Mouse (Mus musculus): ENCODE data around the gene Scn8a.

The Scn8a gene

DNA sequence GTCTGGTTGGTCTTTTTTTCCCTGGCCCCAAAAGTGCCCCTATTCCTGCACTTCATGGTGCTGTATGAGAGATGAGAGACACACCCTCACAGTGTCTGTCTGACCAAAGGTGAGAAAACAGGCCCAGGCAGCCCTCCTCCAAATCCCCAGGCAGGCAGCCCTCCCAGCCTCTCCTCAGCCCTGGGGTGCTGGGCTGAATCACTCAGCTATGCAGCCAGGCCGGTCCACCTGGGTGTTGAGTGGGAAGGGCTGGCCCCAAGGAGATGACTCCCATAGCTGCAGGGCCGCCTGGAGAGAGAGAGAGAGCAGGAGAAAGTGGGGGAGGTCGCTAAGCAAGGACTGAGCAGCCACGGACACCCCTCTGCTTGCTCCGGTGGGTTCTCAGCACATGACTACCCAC, 201.1 kb downstream of the Scn8a start:
- no peak for DNase-seq (ENCODE audit: low spot score)

DNA sequence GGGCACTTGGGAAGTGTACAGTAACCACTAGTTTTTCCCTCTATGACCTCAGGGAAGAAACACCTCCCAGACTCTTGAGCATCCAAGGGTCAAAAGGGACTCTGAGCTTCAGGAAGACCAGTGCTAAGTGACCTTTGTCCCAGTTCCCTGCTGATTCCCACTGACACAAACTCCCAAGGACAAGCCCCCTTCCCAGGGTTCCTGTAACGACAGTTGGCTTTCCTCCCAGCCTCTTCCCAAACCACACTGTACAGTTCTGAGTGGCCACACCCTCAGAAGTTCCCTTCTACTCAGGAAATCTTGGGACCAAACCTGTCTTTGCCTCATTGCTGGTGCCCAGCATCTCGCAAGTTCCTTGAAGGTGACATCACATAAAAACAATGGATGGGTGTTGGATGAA, 203.1 kb downstream of the Scn8a start:
- no peak for DNase-seq (ENCODE audit: low spot score)

DNA sequence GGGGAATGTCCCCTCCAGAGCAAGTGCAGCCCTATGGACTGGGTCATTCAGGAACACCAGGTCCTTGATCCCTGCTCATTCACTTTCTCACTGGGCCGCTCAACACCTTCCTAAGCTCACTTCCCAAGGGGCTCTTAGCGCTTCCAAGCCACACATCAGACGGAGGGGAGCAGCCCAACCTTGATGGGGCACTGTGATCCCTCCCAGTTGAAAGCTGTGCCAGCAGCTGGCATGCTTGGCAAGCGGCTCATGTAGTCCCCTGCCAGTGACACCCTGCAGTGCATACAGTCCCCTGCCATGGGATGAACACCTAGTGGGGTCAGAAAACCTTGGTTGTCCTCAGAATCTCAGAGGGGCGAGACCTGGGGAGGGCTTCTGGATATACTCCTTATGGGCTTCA, 204.4 kb downstream of the Scn8a start:
- no peak for DNase-seq (ENCODE audit: low spot score)

- no peak for DNase-seq (ENCODE audit: low spot score)
Observed at GRCm38 (mm10) chr15:101075150-101075549, 205.5 kb downstream of the Scn8a start.

DNA sequence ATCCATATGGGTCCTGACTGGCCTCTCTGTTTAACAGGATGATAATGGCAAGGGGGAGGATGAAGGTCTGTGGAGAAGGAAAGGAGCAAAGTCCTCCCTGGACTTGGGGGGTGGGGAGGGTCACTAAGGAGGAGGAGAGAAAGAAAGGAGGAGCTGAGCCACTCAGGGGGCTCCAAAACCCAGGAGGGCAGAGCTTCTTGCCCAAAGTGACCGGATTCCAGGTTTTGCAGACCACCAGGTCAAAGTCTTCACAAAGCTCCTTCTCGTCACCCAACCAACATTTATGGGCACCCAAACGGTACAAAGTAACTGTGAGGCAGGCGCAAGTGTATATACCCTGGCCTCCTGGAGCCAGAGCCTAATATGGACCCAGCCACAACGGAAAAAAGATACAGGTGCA, 206.0 kb downstream of the Scn8a start:
- DNase-seq (ENCODE audit: low spot score), result no peak

GRCm38 (mm10) chr15:101076071-101077000, 206.7 kb downstream of the Scn8a start:
- no peak for DNase-seq (ENCODE audit: low spot score)

DNA sequence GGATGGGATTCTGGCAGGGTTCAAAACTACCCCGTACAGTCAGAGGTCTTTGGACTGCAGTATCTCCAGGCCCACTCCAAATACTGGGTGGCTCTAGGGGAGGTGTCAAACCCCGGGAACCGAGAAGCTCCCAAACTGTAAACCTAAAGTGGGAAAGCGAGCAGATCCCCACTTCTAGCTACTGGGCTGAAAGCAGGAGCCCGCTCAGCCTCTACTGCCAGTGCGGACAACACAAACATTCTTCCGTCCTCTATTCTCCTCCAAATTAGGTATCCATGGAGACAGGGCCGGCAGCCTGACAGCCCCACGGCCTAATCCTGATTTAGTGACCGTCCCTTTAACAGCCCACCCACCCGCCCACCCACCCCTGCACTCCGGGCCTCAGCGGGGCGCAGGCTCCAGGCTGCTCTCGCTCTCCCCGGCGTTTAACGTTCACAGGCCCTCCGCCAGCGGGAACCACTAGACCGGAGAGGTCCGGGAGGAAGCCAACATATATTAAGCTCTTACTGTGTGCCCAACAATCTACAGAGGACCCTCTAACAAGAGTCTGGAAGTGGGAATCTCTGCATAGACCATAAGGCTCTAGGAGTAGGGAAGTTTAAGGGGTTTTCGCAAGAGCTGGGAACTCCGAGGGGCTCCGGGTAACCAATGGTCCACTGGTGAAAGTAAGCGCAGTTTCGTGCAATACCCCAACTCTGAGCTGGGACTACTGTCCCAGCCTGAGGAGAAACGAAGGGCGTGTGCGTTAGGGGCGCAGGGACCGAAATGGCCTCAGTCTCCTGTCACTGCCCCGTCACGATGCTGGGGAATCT, 207.5 kb downstream of the Scn8a start:
- no peak for DNase-seq (ENCODE audit: low spot score)

- peak; percentile 54 for DNase-seq (ENCODE audit: low spot score)
Observed at GRCm38 (mm10) chr15:101077813-101078730, 208.4 kb downstream of the Scn8a start, which contains the start of gene Fignl2. Fignl2 (minus strand) TSS chr15:101078567.

DNA sequence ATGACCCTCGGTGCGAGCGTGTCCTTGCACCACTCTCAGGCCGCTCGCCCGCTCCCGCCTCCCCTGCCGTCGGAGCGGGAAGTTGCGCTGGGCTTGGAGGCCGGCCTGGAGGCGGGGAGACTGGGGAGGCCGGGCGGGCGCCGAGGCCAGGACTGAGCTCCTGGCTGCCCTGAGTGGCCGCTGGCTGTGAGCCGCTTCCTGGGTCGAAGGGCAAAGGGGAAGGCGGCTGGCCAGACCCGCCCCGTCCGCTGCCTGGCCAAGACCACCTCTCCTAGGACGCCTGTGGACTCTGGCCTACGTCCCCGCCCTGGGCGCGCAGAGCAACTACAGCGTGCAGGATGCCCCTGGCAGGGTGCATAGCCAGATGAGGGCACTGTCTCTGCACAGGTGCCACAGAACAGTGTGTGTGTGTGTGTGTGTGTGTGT, 209.1 kb downstream of the Scn8a start:
- DNase-seq (ENCODE audit: low spot score), result peak; percentile 92

DNA sequence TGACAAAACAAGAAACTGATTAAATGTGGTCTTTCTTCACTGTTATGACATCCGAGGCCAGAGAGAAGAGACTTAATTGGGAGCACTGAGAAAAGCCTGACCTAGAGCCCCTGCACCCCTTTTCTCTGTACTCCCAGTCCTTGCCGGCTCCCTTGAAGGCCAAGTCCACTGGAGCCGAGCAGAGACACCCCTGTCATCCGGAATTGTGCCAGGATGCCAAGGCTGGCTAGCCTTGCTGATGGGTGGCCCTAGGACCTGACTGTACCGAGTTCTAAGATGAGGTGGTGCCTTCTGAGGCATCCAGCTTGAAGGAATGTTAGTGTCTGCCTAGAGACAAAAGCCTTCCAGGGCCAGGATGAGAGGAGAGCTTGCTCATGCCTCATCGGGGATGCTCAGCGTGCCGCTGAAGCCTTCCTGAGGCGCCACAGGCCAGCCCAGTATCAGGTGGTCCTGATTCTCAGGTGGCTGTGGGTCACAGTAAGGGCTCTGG, 210.4 kb downstream of the Scn8a start:
- no peak for DNase-seq (ENCODE audit: low spot score)

DNA sequence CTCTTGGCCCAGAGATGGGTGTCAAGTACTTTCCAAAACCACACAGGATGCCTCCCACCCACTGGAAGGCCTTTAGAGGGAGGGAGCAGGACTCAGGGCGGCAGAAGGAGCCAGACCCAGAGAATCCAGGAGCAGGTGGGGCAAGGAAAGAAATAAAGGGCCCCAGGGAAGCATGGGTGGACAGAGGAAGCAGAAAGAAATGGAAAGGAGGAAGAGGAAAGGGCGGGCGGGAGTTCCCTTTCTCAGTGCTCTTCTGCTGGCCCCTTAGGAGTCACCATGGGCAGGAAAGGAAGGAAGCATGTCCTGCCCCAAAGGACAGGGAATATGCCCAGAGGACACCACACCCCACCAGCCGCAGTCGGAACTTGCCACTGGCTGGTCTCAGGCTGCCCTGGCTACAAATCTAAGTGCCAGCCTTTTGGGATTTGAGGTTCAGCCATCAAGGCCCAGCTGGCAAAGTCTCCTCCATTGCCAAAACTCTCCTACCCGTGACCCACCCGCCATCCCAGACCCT, 211.4 kb downstream of the Scn8a start:
- no peak for DNase-seq (ENCODE audit: low spot score)

GRCm38 (mm10) chr15:101082236-101082635, 212.6 kb downstream of the Scn8a start:
- no peak for DNase-seq (ENCODE audit: low spot score)

GRCm38 (mm10) chr15:101084499-101084898, 214.8 kb downstream of the Scn8a start:
- no peak for DNase-seq (ENCODE audit: low spot score)

DNA sequence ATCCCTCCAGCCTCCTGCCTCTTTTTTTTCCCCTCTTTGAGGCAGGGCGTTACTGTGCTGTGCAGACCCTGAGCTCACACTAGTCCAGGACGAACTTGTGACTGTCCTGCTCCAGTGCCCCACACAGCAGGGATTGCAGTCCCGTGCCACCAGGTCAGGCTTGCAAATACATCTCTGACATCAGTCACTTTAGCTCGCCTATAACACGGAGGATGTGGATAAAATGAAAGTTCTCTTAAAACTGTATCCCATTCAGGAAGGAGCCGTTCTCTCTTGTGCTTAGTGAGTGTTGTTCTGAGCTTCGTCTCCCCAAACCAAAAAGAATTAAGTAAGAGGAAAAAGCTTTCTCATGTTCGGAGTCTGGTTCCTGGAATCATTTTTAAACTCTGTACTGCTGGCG, 216.8 kb downstream of the Scn8a start:
- DNase-seq (ENCODE audit: low spot score), result no peak

- DNase-seq (ENCODE audit: low spot score), result peak; percentile 62
Observed at GRCm38 (mm10) chr15:101086956-101087355, 217.3 kb downstream of the Scn8a start.

GRCm38 (mm10) chr15:101088291-101088690, 218.6 kb downstream of the Scn8a start:
- DNase-seq (ENCODE audit: low spot score), result no peak

DNA sequence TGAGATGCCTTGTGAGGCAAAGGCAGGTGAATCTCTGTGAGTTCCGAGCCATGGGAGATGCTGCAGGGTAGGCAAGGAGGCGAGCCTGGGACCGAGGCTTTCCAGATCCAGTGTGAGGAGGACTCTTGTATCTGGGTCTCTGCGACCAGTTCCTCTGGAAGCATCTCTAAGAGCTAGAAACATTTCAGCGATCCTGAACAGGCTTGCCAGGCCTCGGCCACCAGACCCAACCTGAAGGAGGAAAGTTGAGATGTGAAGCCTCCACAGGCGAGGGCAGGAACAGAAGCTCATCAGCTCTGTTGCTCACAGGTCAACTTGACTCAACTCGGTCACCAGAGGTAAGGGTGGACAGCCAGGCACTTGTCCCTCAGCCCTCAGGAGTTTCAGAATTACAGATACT, 221.9 kb downstream of the Scn8a start:
- DNase-seq (ENCODE audit: low spot score), result no peak

DNA sequence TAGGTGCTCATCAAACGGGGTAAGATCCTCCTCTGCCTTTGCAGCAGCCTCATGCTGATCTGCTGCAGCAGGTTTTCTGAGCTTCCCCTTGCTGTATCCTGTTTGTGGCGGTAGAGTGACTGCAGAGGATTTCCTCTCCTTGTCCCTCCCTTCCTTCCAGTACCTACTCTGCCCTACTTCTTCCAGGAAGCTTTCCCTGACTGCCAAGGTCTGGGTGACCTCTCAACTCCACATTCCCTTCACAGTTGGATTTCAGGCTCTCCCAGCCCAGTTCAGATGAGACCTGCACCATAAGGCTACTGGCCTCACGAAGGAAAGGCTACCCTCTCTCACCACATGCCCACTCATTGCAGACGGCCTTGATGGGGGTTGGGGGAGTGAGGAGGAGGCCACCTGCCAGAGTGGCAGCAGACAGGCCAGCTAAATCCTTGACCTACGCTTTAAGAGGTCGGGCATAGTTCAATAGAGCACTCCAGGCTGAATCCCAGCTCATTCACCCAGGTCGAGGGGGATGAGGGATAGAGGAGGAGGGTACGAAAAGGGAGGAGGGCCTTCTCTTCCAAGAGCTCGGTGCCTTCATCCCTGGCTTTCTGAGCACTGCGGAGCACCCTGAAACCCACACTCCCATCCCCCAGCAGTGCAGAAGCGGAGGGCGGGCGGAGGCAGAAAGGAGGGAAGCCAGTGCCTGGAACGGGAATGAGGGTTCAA, 222.6 kb downstream of the Scn8a start:
- no peak for DNase-seq (ENCODE audit: low spot score)

DNA sequence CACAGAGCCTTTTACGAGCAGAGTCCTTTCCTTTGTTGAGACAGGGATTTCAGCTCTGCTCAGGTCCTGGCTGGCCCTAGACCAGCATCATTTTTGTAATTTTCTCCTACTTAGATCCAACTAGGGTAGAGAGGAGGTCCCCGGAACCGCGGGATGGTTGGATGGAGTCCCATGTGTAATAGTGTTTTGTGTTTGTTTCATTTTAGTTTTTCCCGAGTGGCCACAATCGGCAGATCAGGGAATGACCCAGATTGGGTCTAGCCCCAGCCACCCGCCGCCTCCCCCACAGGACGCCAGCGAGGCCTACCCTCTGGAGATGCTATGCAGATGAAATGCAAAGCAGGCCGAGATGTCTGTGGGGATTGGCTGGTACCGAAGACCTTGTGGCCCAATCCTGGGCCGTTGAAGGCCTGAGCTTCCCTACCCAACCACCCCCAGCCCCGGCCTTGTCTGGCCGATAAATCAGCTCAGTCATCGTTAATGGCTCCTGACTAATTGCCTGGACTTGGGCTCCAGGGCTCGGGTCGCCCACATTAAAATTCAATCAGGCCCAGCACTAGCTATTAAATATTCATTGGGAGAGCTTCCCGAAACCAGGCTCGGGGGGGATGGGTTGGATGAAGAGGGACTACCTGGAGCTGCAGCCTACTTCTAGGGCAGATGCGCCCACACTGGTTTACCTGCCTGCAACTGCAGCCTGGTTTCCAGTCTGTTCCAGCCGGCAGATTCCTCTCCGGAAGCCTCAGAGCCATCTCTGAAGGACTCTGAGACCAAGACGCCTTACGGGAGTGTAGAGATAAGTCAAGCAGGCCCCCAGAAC, 223.4 kb downstream of the Scn8a start:
- no peak for DNase-seq (ENCODE audit: low spot score)

GRCm38 (mm10) chr15:101093988-101094387, 224.3 kb downstream of the Scn8a start:
- no peak for DNase-seq (ENCODE audit: low spot score)

Data from ovary, postnatal 36 days (tissue).